Mouse (Mus musculus) ES-Bruce4 (cell line): ENCODE measurements around the gene Cyth3.

Experiments used
- CTCF ChIP-seq: IDR thresholded peaks from one replicate; pipeline ENCODE4 v1.8.1; 2011; ENCODE audit warnings: low read depth, low read length
- POLR2A ChIP-seq: IDR thresholded peaks from one replicate; pipeline ENCODE4 v1.8.1; 2011; ENCODE audit warnings: low read length; ENCODE audit not compliant: insufficient read depth

- TF ChIP-seq POLR2A = no peak
- no peak for TF ChIP-seq CTCF
Observed at GRCm38 (mm10) chr5:143618585-143618984, 3.7 kb upstream of the Cyth3 start.
